Mouse (Mus musculus): Measurements from ENCODE around the gene Traf3ip1.

The Traf3ip1 gene

DNA sequence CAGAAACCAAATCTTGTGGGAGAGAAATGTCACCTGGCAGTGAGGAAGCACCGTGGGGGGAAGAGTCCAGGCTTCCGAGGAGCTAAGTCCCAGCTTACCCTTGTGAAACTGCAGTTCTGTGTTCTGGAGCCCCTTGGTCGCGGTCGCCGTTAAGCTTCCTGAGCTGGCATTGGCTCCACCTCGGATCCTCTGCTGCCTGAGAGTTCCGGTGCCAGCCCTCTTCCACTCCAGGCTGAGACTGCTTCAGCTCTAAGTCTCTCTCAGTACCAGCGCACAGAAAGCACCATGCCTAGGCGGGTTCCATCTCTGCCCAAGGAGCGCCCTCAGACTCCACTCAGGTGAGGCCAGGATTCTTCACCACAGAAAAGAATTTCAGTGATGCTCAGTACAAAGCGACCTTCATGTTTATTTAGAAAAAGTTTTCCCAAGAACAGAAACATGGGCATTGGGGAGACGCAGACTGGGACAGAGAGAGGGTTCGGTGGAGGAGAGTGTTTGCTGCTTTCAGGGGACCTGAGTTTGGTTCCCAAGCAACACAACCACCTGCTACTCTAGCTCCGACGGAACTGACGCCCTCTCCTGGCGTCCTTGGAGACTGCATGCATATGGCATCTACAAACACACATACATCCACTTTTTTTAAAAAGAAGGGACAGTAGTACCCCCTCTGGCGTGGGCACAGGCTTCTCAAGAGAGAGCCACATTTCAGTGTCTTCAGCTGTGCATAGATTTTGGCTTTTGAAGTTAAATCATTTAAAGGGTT lies 39.7 kb downstream of the Traf3ip1 start:
- 83% methylated on average over 19 of the region's 19 CpGs for WGBS

DNA sequence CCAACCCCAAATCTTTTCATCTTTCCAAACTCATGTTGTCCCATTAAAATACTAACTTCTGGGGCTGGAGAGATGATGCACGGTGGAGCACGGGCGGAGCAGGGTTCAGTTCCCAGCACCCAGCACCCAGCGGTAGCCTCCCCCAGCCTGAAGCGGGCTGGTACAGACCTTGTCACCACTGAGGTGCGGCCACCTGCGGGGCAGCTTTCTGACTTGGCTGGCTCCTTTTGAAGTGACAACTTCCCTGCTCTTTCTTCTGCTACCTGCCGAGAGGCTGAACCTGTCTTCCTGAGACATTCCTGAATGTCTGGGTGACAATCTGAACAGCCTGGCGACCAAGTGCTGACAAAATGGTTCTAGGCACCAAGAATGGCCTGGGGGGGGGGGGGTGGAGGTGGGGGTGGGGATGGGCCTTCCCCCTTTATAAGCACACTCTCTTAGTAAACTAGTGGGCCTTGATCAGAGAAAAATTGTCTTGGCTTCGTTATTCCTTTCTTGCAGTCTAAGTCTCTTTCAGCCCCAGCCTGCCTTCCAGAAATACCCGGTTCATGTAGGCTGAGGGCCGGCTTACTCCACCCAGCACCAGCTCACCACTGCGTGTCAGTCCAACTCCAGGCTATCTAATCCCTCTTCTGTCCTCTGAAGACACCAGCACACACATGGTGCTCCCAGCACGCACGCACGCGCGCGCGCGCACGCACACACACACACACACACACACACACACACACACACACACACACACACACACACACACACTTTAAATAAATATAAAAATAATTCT lies 43.5 kb downstream of the Traf3ip1 start:
- 43% methylated on average over 22 of the region's 22 CpGs for WGBS

DNA sequence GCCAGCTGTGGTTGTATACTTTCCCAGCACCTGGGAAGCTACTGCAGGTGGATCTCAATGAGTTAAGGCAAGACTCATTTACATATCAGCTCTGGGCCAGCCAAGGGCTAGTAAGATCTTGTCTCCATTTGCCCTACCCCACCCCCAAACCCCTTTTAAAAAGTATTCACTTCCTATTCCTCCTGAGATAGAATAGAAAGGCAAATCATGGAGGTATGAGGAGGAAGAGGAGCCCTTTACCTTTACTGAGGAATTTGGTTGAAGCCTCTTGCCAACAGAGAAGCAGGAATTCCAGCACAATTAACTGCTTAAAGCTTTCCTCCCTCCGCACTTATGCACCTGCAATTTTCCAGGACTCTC lies 44.1 kb downstream of the Traf3ip1 start:
- 83% methylated on average over 1 of the region's 1 CpGs for WGBS

DNA sequence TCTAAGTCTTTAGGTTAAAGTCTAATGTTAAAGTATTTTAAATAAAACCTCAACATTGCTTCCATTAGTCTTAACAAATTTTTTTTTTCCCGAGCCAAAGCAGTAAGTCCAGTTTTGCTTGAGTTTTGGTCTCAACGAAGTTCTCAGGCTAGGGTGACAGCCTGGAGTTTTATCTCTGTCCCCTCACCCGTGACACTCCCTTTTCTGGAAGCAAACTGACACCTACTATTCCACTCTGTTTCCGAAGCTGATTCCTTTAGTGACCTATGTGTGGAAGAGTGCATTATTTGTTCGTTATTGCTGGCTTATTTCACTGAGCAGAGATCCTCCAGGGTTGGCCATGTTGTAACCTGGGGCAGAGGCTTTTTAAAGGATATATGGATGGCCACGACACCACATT lies 44.8 kb downstream of the Traf3ip1 start:
- WGBS = 46% methylated on average over 6 of the region's 6 CpGs

DNA sequence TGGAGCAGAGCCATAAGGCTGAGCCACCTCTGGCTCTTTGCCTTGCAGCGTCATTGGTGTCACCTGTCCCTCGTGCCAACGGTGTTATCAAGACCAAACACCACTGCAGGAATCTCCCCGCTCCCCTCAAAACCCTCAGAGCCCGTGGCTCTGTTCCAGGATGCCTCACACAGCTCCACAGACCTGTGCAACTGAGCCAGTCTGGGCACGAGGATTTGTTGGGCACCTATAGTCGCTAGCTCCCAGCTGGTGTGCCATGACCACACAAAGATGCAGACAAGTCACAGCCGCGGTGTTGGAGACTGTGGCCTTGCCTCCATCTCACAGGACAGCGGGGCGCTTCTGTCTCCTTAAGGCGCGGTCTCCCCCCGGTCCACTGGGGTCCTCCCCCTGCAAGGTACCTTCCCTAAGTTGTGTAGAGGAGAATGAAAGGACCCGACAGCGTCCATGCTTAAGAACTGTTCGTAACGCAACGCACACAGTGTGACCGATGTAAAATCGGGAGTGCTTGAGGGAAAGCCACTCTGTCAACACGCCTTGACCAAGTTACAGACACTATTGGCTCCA lies 45.3 kb downstream of the Traf3ip1 start:
- 2% methylated on average over 22 of the region's 22 CpGs for WGBS

DNA sequence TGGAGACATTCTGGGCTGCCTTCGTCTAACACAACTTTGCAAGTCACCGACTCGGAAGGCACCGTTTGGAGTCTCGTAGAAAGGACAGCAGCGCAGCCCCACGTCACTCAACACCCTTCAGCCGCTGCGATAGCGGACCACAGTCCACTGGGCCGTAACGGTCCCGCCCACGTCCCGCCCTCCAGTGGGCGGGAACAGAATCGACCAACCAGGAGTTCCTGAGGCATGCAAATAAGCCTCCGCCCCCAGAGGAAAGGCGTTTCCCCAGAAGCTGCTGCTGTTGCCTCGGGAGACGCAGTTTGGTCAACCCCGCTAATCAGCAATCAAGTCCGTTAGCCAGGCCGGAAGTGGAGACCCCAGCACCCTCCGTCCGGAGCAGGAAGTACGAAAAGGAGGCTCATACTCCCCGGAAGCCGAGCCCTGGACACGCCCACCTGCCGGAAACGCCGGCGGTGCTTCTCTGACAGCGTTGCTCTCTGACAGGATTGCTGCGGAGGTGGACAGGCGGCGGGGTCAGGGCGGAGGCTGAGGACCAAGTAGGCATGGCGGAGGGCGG lies 45.9 kb downstream of the Traf3ip1 start, which contains the start of gene Asb1:
Gene Asb1, plus strand, starts transcription at position 274 of the 556 bp plus-strand sequence.
- under 1% methylated on average over 41 of the region's 41 CpGs for WGBS

DNA sequence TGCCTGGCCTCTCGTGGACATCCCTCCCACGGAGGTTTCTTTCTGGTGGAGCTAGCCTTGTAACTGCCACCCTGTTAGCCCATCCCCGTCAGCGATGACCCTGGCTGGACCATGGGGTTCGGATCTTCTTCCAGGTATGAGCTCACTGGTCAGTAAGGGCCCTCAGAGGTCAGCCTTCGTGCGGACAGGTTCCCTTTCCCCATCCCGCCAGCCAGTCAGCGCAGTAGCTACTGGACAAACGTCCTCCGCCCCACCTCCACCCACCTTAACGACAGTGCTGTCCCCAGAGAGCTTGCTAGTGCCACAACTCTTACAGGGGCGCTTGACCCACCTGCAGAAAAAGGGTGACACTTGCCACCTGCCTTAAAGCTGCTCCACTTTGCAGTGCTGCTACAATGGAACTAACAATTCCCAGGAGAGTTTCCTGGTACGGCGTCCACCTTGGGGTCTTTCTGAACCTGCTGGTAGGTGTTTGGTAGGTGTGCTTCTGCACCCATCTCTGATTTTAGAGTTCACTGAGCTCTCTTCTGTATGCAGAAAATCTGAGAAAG lies 46.7 kb downstream of the Traf3ip1 start:
- WGBS = 16% methylated on average over 15 of the region's 15 CpGs

DNA sequence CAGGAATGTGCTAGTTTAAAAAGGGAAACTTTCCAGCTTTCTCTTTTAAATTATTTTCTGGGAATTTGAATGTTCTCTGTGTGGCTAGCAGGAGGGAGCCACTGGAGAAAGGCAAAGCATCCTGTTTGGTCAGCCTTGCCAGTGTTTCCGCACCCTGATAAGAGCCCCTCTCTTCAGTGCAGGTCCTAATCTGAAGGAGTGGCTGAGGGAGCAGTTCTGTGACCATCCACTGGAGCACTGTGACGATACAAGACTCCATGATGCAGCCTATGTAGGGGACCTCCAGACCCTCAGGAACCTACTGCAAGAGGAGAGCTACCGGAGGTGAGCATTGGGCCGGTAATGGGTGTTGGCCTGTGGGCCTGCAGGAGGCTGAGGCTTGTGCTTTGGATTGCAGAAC lies 49.5 kb downstream of the Traf3ip1 start:
- 96% methylated on average over 4 of the region's 4 CpGs for WGBS

DNA sequence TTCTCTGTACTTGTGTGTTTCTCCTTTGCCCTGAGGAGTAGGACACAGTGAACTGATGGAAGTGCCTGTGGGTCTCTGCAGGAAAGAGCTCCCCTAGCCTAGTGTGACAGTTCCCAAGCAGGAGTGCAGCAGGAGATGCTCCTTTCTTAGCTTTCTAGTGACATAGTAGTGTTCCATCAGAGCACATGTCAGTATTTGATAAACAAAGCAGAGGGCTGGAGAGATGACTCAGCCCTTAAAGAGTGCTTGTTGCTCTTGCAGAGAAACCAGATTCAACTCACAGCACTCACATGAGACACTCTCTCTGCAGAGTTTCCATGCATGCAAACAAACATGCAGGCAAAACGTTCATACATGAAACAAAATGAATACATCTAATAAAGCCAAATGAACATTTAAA lies 50.8 kb downstream of the Traf3ip1 start:
- 77% methylated on average over 1 of the region's 1 CpGs for WGBS

DNA sequence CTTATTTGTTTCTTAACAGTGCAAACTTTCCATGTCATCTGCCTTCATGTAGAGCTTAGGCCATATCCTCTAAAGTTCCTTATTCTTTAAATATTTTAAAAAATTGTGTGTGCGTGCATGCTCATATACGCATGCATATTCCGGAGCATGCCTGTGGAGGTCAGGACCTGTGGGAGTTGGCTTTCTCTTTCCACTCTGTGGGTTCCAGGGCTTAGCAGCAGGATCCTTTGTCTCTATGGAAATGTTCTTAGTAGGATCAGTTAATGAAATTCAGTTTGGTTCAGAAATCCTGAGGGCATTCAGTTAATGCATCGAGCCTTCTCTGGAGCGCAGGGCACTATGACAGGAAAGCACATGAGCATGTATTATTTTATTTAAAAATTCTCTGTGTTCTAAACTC lies 53.1 kb downstream of the Traf3ip1 start:
- WGBS = 82% methylated on average over 5 of the region's 5 CpGs

DNA sequence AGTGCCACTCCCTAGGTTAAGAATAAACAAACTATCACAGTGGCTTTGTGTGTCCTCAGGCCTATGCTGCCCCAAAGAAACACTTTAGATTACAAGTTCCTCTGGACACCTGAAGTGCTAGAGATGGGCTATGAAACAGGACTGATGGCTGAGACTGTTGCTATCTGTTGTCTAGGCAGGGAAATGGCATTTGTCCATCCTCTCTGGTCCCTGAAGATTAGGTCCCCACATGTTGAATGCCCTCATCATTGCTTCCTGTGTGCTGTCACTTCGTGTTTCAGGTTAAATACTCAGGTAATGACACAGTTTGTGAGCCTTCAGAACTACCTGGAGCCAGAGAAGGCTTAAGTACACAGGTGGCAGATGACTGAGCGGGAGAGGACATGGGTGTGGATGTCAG lies 54.6 kb downstream of the Traf3ip1 start:
- WGBS = 82% methylated on average over 2 of the region's 2 CpGs

DNA sequence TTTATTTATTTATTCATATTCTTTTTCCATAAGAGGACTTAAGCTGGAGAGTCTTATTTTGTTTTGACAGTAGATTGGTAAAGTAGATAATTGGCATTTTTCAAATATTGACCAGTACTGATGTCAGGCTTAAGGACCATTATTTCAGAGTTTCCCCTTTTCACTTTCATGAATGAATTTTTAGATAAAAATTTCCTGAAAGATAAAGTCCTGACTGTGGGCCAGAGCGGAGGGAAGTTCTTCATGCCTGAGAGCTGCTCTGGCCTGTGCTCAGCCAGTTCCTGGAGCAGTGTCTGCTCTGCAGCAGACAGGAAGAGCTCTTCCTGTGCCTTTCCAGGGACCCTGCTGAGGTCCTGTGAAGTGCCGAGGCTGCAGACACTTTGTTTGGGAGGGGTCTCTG lies 62.7 kb downstream of the Traf3ip1 start:
- 75% methylated on average over 2 of the region's 2 CpGs for WGBS

DNA sequence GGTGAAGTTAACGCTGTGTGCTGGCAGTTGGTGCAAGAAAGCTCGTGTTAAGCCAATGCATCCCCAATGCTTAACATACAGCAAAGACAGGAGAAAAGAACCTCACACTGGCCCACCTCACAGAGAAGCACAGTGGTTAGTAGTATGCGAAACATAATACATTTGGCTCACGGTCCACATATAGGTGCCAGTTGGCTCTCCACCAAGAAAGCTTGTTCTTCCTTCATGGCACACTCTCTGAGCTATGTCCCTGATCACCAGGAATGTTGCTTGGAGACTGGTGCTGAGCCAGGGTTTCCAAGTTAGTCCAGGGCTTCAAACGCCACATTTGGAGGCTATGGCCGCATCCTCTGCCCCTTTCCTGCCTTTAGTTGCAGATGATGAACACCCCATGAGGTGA lies 66.8 kb downstream of the Traf3ip1 start:
- 60% methylated on average over 6 of the region's 6 CpGs for WGBS

DNA sequence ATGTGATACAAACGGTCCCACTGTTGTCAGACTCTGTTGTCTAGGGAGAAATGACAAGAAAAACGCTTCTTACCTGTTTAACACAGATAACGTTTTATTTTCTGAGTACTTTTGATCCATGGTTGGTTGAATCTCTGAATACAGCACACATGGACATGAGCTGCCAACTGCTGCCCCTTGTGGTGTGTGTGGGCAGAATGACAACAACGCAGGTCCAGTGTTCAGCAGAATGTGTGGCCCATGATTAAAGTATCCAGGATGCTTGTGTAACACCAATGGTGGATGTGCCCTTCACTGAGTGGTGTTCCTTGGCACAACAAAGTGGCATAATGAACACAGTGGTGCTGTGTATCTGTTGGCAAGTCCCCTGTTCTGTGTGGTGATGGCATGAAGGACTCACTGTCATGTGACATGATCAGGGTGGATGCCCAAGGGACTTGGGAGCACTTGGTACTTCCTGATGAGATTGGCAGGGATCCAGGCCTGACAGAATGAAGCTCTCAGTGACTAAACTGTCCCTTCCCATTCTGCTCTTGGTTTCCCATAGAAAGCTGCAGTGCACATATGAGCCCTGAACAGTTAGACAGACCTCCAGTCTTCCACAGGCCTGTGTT lies 68.6 kb downstream of the Traf3ip1 start:
- WGBS = 70% methylated on average over 4 of the region's 4 CpGs

DNA sequence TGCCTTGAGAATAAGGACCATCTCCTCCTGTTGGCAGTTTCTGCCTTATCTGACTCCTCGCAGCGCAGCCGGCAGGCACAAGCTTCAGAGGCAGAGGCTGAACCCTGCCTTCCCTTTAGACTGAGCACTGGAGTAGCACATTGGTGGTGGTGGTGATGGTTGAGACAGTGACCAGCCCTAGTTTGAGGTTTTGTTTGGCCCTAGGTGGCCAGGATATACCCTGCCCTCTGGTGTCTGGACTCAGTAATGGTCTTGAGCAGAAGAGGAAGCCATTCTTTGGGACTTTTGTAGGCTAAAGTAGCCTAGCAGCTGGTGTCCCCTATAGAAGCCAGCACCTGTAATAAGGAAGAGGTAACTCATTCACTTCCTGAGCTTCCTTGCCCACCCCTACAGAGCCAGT lies 69.6 kb downstream of the Traf3ip1 start:
- 85% methylated on average over 3 of the region's 3 CpGs for WGBS

DNA sequence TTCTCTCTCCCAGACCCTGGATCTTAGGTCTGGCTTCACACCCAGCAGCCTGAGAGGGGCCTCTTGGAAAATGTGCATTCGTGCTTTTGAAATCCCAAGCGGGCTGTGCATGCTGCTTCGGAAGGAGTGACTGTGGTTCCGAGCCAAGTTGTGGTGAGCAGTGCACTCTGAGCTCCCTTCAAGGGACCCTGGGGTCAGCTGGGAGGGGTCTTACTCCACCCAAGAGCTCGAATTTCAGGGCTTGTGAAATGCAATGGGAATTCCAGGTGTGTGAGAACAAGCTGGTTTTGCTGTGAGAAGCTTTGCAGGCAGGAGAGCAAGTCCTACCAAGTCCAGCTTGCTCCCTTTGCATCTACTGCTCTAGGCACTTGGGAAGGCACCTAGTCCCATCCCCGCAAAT lies 70.2 kb downstream of the Traf3ip1 start:
- 84% methylated on average over 6 of the region's 6 CpGs for WGBS

DNA sequence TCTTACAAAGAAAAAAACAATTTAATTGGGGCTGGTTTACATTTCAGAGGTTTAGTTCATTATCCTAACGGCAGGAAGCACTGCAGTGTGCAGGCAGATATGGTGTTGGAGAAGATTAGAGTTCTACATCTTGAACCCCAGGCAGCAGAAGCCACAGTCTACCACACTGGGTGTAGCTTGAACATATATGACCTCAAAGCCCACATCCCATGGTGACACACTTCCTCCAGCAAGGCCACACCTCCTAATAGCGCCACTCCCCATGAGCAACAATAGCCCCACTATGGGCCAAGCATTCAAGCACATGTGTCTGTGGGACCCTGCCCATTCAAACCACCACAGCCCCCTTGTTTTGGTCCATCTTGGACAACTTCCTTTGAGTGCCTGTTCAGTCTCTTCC lies 72.8 kb downstream of the Traf3ip1 start:
- 70% methylated on average over 2 of the region's 2 CpGs for WGBS

DNA sequence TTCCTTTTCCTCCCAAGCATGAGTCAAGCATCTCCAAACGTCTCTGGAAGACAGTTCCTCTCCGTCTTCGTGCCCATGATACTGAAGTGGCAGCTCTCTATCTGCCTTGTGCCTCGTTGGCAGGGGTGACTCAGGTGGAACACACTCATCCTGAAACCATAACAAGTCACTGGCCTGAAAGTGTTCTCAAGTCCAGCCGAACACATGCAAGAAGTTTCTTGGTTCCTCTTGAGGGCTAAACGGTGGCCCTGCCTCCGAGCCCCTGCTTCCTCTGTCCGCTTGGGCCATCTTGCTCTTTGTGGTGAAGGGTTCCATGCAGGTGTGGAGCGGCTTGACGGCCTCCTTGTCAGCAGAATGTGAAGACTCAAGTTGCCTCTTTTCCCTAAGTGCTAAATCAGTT lies 78.0 kb downstream of the Traf3ip1 start:
- 82% methylated on average over 10 of the region's 10 CpGs for WGBS

DNA sequence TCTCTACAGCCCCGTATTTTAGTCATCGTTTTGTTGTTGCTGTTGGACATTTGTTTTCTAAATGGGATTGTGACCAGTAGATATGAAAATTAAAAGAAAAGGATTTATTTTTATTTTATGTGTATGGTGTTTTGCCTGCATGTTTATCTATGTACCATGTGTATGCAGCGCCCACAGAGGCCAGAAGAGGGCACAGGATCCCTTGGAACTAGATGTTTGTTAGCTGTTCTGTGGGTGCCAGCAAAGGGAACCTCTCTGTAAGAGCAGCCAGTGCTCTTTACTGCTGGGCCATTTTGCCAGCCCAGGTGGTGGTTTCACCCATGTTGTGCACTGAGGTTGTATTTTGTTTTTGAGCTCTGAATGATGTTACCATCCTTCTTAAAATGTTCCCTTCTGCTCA lies 79.8 kb downstream of the Traf3ip1 start:
- WGBS = 76% methylated on average over 3 of the region's 3 CpGs

DNA sequence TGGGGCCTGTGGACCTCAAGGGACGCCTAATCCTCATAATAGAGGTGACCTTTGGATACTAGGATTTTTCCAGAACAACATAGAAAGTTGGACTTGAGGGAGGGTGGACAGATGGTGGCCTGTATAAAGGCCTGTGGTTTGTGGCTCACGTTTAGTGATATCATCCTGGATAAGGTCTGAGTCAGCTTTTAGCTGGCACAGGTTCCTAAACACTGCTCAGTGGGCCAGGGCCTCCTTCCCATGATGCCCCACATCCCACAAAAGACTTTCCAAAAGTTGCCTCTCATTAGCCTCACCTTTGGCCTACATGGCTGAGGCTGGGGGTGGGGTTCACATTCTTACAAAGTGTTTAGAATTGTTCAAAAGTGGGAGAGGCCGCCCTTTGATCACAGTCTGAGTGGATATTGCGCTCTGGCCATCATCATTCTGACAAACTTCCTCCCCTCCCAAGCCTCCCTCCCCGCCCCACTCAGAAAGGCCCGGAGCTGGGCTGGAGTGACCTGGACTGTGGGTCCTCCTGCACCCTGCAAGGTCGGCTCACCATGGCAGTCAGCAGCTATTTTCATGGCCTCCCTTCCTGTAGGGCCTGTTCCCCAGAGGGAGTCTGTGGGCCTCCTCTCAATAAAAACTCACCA lies 83.6 kb downstream of the Traf3ip1 start:
- WGBS = 74% methylated on average over 7 of the region's 7 CpGs
